Mouse (Mus musculus): ENCODE measurements at regions not wholly inside any gene's neighbourhood (a gene's known extent, or its start where the extent isn't known, plus 50 kb on each side); places are given as distances from the start of the nearest gene placed in this dataset.

GRCm38 (mm10) chr7:113153386-113153785 lies 53.9 kb upstream of the Arntl start:
- no peak for DNase-seq (ENCODE audit: extremely low spot score, low read depth, low spot score)

GRCm38 (mm10) chr7:113154066-113154465 lies 53.2 kb upstream of the Arntl start:
- DNase-seq (ENCODE audit: extremely low spot score, low read depth, low spot score): no peak

- DNase-seq (ENCODE audit: extremely low spot score, low read depth, low spot score): no peak
These were observed 50.9 kb upstream of the Arntl start for GRCm38 (mm10) chr7:113156366-113156765.

GRCm38 (mm10) chr7:113156861-113157747 lies 50.2 kb upstream of the Arntl start:
- DNase-seq (ENCODE audit: extremely low spot score, low read depth, low spot score): no peak
